Mouse (Mus musculus) hindbrain, postnatal 0 days (tissue): ENCODE data around the gene Gm4881. TPM values are rescaled to one million over a fixed set of nuclear protein-coding genes. Genes with fewer than 3 reads are reported as not detected.

Experiments
- ATAC-seq: fragments of 200-750 bp; cut with Nextera tagmentation; 2 replicates; pipeline ENCODE4 v1.8.0; 2017; ENCODE audit warnings: mild to moderate bottlenecking, moderate TSS enrichment, moderate library complexity
- DNase-seq: peaks from one replicate; pipeline ENCODE4 v3.0.0-alpha.2; 2015; ENCODE audit warnings: low spot score
- H3K27ac ChIP-seq: fragments of 300-500 bp; sonication (generic); 2 replicates; pipeline ENCODE4 v1.5.1; 2014; ENCODE audit warnings: mild to moderate bottlenecking
- H3K27me3 ChIP-seq: fragments of 300-500 bp; sonication (generic); 2 replicates; pipeline ENCODE4 v1.6.1; 2014; ENCODE audit warnings: low read length, mixed read lengths; ENCODE audit not compliant: insufficient read depth
- H3K36me3 ChIP-seq: fragments of 300-500 bp; sonication (generic); 2 replicates; pipeline ENCODE4 v1.6.1; 2014; ENCODE audit warnings: low read length, mixed read lengths; ENCODE audit not compliant: insufficient read depth
- H3K4me1 ChIP-seq: fragments of 300-500 bp; sonication (generic); 2 replicates; pipeline ENCODE4 v1.6.1; 2014; ENCODE audit warnings: antibody characterized with exemption, low read length, mixed read lengths; ENCODE audit not compliant: insufficient read depth
- H3K4me2 ChIP-seq: fragments of 300-500 bp; sonication (generic); 2 replicates; pipeline ENCODE4 v1.6.1; 2014; ENCODE audit warnings: low read depth, mild to moderate bottlenecking, low read length, moderate library complexity, mixed read lengths
- H3K4me3 ChIP-seq: fragments of 300-500 bp; sonication (generic); 2 replicates; pipeline ENCODE4 v1.5.1; 2014; ENCODE audit warnings: low read length
- H3K9ac ChIP-seq: fragments of 300-500 bp; sonication (generic); replicated peaks from 2 replicates; pipeline ENCODE4 v1.6.1; 2014; ENCODE audit warnings: mild to moderate bottlenecking, low read length, moderate library complexity, mixed read lengths
- H3K9me3 ChIP-seq: fragments of 300-500 bp; sonication (generic); 2 replicates; pipeline ENCODE4 v1.6.1; 2016; ENCODE audit warnings: low read length, mixed read lengths
- CTCF ChIP-seq: IDR thresholded peaks from 2 replicates; pipeline ENCODE4 v1.5.1; 2016; ENCODE audit warnings: antibody characterized with exemption, control low read depth, low read depth
- WGBS: fragments of 180-500 bp; shearing (Covaris S2); extraction: QIAGEN DNeasy Blood & Tissue Kit; methylation state at CpG from one replicate; pipeline ENCODE4 v1.1.7; 2014; 5-methylcytosine and 5-hydroxymethylcytosine counted together
- polyA plus RNA-seq: library from polyadenylated mRNA; unstranded; fragments of >200 nt; fragmentation: Nextera tagmentation; extraction: Ambion mirVana; gene quantifications from 2 replicates; pipeline ENCODE4 v1.2.1, GENCODE M21; 2015
- total RNA-seq: library from RNA; depleted of rRNA; stranded (reverse); fragments of >200 nt; gene quantifications from 2 replicates; pipeline ENCODE4 v1.2.3, GENCODE M21; 2014

The Gm4881 gene
- total and polyA plus RNA-seq, 2 experiments from 2014 or later, result 2.4 to 6.6 TPM

DNA sequence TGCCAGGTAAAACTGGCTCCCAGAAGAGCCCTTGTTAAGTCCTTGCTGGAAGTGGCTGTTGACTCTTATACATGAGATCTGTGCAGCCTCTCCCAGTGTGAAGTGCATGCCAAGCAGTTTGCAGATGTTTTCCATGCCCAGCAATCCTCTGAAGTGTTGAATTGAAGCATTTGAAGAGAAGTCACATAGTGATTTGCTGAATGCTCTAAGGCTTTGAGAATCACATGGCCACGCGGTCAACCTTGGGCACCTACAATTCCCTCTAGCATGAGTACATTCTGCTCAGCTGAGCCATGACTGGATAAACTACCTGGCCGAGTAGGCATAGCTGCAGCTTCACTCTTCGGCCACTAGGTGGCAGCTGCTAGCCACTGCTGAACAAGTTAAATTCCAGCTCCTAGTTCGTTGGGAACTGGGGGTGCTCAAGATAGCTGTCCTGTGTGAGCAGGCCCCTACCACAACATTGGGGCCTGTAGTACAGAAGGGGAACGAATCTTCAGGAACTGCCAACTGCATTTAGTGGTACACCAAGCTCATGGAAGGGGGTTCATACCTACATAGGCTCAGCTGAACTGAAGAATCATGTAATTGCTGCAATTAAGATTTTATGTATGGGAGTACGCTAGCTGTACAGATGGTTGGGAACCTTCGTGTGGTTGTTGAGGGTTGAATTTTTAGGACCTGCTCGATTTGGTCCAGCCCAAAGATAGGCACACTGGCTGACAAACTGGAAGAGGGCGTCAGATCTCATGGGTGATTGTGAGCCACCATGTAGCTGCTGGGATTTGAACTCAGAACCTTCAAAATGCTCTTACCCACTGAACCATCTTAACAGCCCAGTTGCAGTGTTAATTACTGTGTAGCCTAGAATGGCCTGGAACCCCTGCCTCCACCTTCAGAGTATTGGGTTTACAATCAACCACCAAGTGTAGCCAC is 53.7 kb downstream of the Gm4881 start:
- Histone ChIP-seq H3K27me3 (no peaks in the 10 kb centered on the region), H3K4me1 (peaks cover 14% of the 10 kb centered on the region), H3K9me3 (no peaks in the 10 kb centered on the region), H3K4me3 (no peak overlapping the region), H3K27ac (no peak overlapping the region), H3K4me2 (no peak overlapping the region), H3K9ac (no peak overlapping the region), H3K36me3 (peaks cover 34% of the 10 kb centered on the region)
- ATAC-seq (peak; percentile 69), DNase-seq (peak; percentile 92)
- peak; percentile 100 for TF ChIP-seq CTCF
- 29% methylated on average over 10 of the region's 10 CpGs for WGBS

DNA sequence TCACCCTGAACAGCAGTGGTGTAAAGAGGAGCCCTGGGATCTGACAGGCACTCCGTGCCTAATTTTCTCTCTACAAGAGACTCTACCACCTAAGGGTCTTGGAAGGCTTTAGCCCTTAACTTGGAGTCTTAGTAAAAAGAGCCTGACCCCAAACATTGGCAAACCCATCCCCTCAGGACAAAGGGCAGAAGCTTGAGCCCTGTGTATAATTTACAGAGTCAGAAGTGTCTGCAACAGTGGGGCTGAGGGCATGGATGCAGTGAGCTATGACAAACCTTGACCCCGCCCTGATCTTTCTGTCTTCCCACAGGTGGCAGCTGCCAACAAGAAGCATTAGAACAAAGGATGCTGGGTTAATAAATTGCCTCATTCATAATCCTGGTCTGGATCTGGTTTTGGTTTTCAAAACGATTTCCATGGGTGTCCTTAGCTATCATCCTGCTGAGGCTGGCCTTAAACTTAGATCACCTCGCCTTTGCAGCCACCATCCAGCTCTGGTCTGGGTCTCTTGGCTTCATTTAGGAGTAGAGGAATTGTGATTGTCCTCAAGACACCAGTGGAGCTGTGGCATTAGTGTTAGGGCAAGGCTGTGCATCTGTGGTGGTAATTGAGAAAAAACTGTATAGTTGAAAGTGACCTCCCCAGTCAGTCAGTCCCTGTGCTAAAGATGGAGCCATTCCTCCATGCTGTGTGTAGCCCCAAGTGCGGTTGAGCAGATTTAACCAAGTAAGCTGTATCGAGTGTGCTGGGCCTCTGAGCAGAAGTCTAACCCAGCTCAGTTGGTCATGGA is 54.7 kb downstream of the Gm4881 start:
- Histone ChIP-seq H3K27me3 (no peaks in the 10 kb centered on the region), H3K4me3 (no peak overlapping the region), H3K4me2 (no peak overlapping the region), H3K9me3 (no peaks in the 10 kb centered on the region), H3K4me1 (peaks cover 15% of the 10 kb centered on the region), H3K27ac (no peak overlapping the region), H3K9ac (no peak overlapping the region), H3K36me3 (peaks cover 34% of the 10 kb centered on the region)
- no peak for ATAC-seq
- 77% methylated on average over 6 of the region's 6 CpGs for WGBS
- no peak for TF ChIP-seq CTCF
- DNase-seq, result no peak

DNA sequence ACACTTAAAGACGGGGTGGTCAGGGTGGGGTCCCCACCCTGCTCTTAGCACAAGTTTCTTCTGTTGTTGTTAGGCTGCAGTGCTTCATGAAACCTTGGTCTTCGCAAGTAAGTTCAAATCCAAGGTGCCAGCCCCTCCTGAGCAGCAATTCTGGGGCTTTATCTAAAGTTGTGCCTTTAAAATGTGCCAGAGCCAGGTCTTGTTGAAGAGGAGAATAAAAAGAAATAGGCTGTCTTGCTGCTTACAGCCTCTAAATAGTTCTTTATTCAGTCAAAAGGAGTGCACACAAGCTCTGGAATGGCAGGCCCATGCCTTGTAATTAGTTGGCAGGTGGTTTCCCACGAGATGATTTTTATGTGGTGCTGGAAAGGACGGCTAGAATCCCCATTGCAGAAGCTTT is 57.2 kb downstream of the Gm4881 start:
- H3K27ac ChIP-seq, result no peak overlapping the region
- H3K36me3 ChIP-seq, result peaks cover 34% of the 10 kb centered on the region
- H3K4me3 ChIP-seq, result no peak overlapping the region
- H3K4me1 ChIP-seq, result peaks cover 15% of the 10 kb centered on the region
- no peaks in the 10 kb centered on the region for H3K9me3 ChIP-seq
- WGBS, result 62% methylated on average over 4 of the region's 4 CpGs
- DNase-seq (no peak), ATAC-seq (no peak)
- no peak overlapping the region for H3K4me2 ChIP-seq
- TF ChIP-seq CTCF, result no peak
- no peaks in the 10 kb centered on the region for H3K27me3 ChIP-seq
- H3K9ac ChIP-seq, result peak overlapping the region; percentile 98; the same call in 1 of the 2 replicates

DNA sequence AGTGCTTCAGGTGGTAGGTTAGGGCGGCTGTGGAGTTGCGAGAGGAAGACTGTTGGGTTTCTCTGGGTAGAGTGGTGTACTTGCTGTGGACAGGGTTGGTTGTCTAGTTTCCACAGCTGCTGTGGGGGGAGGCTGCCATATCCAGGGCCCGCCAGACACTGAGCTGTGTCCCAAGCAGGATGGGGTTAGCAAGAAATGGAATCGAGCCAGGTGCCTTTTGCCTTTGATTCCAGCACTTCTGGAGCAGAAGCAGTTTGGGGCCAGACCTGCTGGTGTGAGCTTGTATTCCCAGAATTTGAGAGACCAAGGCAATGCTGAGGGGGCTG is 58.0 kb downstream of the Gm4881 start:
- ATAC-seq (no peak), DNase-seq (no peak)
- 59% methylated on average over 4 of the region's 4 CpGs for WGBS
- no peak for TF ChIP-seq CTCF
- Histone ChIP-seq H3K9ac (peak overlapping the region; percentile 98), H3K4me1 (peaks cover 15% of the 10 kb centered on the region), H3K4me2 (peak overlapping the region; percentile 66), H3K27ac (no peak overlapping the region), H3K36me3 (peaks cover 34% of the 10 kb centered on the region), H3K27me3 (no peaks in the 10 kb centered on the region), H3K9me3 (no peaks in the 10 kb centered on the region), H3K4me3 (peak overlapping the region; percentile 82; the same call in 1 of the 2 replicates)

DNA sequence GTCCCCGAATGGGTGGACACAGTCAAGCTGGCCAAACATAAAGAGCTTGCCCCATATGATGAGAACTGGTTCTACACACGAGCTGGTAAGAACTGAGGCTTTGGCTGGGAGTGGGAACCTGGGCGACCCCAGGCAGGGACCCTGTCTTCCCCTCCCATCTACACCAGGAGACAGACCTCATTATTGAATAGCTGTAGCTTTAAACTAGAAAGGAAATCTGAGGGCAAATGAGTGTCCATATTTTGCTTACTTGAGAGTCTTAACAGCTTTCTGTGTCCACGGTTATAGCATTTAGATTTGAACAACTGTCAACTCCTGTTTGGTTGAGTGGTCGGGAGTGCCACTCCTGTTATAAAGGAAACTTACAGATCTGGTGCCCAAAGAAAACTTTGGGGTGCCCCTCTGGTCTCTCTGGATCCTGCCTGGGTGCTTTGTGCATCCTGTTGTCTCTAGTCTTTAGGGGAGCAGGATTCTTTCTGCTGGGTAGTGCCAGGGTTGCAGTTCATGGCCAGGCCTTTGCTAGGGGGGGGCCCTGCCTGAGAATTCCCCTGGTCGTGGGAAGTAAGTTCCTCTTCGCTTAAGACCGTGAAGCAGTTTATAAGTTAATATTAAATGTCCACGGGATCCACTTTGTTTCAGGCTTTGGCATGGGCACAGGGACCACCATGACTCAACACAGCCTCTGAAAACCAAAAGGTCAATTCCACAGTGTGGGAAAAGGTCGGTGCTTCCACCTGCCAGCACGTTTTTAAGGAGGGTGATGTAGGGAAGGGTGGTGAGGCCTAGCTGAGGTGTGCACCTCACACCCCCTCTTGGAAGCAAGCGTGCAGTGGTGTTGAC is 58.6 kb downstream of the Gm4881 start:
- Histone ChIP-seq H3K9me3 (no peaks in the 10 kb centered on the region), H3K4me2 (peak overlapping the region; percentile 66), H3K36me3 (peaks cover 34% of the 10 kb centered on the region), H3K4me1 (peaks cover 15% of the 10 kb centered on the region), H3K4me3 (peak overlapping the region; percentile 82), H3K9ac (peak overlapping the region; percentile 98), H3K27ac (no peak overlapping the region), H3K27me3 (no peaks in the 10 kb centered on the region)
- DNase-seq, result no peak
- no peak for ATAC-seq
- TF ChIP-seq CTCF, result no peak
- 39% methylated on average over 12 of the region's 12 CpGs for WGBS

DNA sequence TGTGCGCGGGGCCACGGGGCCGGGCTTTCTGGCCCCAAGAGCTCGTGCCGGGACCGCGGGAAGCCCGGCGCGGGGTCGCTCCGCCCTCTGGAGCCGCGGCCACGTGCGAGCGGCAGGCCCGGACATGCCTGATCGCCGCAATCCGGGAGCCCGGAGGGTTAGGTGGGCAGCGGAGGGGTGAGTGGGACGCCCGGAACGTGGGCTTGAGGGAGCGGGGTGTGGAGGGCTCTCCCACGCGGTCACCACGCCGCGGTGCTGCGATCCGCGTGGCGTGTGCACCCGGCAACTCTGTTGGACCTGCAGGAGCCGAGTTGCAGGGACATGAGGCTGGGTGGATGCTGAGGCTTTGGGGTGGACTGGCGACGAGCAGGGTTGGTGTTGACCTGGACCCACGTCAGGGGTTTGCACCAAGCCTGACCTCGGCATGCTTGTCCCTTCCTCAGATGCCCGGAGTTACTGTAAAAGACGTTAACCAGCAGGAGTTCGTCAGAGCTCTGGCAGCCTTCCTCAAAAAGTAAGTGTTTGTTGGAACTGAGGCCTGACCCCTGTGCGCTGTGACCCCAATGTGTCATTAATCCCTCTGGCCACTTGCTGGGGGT is 59.5 kb downstream of the Gm4881 start:
- H3K4me2 ChIP-seq, result peak overlapping the region; percentile 66
- H3K9ac ChIP-seq, result peak overlapping the region; percentile 98
- no peaks in the 10 kb centered on the region for H3K27me3 ChIP-seq
- H3K4me3 ChIP-seq, result peak overlapping the region; percentile 82
- no peak for ATAC-seq
- H3K9me3 ChIP-seq, result no peaks in the 10 kb centered on the region
- H3K4me1 ChIP-seq, result peaks cover 15% of the 10 kb centered on the region
- TF ChIP-seq CTCF, result no peak
- DNase-seq, result peak; percentile 20
- H3K36me3 ChIP-seq, result peaks cover 33% of the 10 kb centered on the region
- H3K27ac ChIP-seq, result peak overlapping the region; percentile 85
- under 1% methylated on average over 47 of the region's 47 CpGs for whole genome bisulfite sequencing
